Mouse (Mus musculus) cerebellum, adult 2 months (tissue): ENCODE measurements at regions not wholly inside any gene's neighbourhood (a gene's known extent, or its start where the extent isn't known, plus 50 kb on each side); places are given as distances from the start of the nearest gene placed in this dataset.

Experiments
- CTCF ChIP-seq: fragments of 200-500 bp; IDR thresholded peaks from 2 replicates; pipeline ENCODE4 v1.5.1; 2011; ENCODE audit warnings: low read depth, mild to moderate bottlenecking, control low read depth, low read length, moderate library complexity, borderline replicate concordance; ENCODE audit not compliant: insufficient read depth
- POLR2A ChIP-seq: fragments of 200-500 bp; IDR thresholded peaks from 2 replicates; pipeline ENCODE4 v1.6.1; 2011; ENCODE audit warnings: low read length, control low read depth, borderline replicate concordance; ENCODE audit not compliant: insufficient read depth

- TF ChIP-seq POLR2A (no peak), CTCF (no peak)
Measured at GRCm38 (mm10) chr5:46790536-46790935, 933.1 kb upstream of the Lcorl start.
